Mouse (Mus musculus) stomach, postnatal 0 days (tissue): ENCODE data around the gene Vmn1r6. TPM values are rescaled to one million over a fixed set of nuclear protein-coding genes. Genes with fewer than 3 reads are reported as not detected.
"Not testable (repeated sequence)": the region's sequence is repeated elsewhere in the genome, so short reads cannot be mapped to it uniquely, and the experiment has no call there.

Source experiments
- ATAC-seq: fragments of 200-750 bp; cut with Nextera tagmentation; 2 replicates; pipeline ENCODE4 v1.8.0; 2017; ENCODE audit not compliant: low FRiP score, low TSS enrichment
- DNase-seq: peaks from one replicate; pipeline ENCODE4 v3.0.0-alpha.2; 2016; ENCODE audit warnings: low spot score
- H3K27ac ChIP-seq: fragments of 300-500 bp; sonication (generic); replicated peaks from 2 replicates; pipeline ENCODE4 v1.5.1; 2014; ENCODE audit warnings: mild to moderate bottlenecking, control low read depth
- H3K27me3 ChIP-seq: fragments of 300-500 bp; sonication (generic); 2 replicates; pipeline ENCODE4 v1.6.1; 2014; ENCODE audit warnings: low read length; ENCODE audit not compliant: control insufficient read depth, insufficient read depth
- H3K36me3 ChIP-seq: fragments of 300-500 bp; sonication (generic); 2 replicates; pipeline ENCODE4 v1.6.1; 2014; ENCODE audit warnings: low read length, mixed read lengths; ENCODE audit not compliant: control insufficient read depth, insufficient read depth
- H3K4me1 ChIP-seq: fragments of 300-500 bp; sonication (generic); replicated peaks from 2 replicates; pipeline ENCODE4 v1.6.1; 2014; ENCODE audit warnings: antibody characterized with exemption; ENCODE audit not compliant: control insufficient read depth, insufficient read depth
- H3K4me2 ChIP-seq: fragments of 300-500 bp; sonication (generic); replicated peaks from 2 replicates; pipeline ENCODE4 v1.6.1; 2014; ENCODE audit warnings: low read depth, mild to moderate bottlenecking, control low read depth, moderate library complexity
- H3K4me3 ChIP-seq: fragments of 300-500 bp; sonication (generic); 2 replicates; pipeline ENCODE4 v1.5.1; 2014; ENCODE audit warnings: low read depth, low read length, control low read depth
- H3K9ac ChIP-seq: fragments of 300-500 bp; sonication (generic); 2 replicates; pipeline ENCODE4 v1.6.1; 2014; ENCODE audit warnings: mild to moderate bottlenecking, low read length, control low read depth, mixed read lengths
- H3K9me3 ChIP-seq: fragments of 300-500 bp; sonication (generic); 2 replicates; pipeline ENCODE4 v1.6.1; 2016; ENCODE audit warnings: low read length; ENCODE audit not compliant: control insufficient read depth
- CTCF ChIP-seq: IDR thresholded peaks from 2 replicates; pipeline ENCODE4 v1.5.1; 2016; ENCODE audit warnings: antibody characterized with exemption, low read depth, mild to moderate bottlenecking, moderate library complexity
- EP300 ChIP-seq: optimal IDR thresholded peaks from 2 replicates; pipeline ENCODE3; 2016; ENCODE audit warnings: antibody characterized with exemption
- WGBS: fragments of 180-500 bp; shearing (Covaris S2); extraction: QIAGEN DNeasy Blood & Tissue Kit; methylation state at CpG from one replicate; pipeline ENCODE4 v1.1.7; 2014; 5-methylcytosine and 5-hydroxymethylcytosine counted together
- polyA plus RNA-seq: library from polyadenylated mRNA; unstranded; fragments of >200 nt; fragmentation: Nextera tagmentation; extraction: Ambion mirVana; gene quantifications from 2 replicates; pipeline ENCODE4 v1.2.1, GENCODE M21; 2015

Vmn1r6 gene
- polyA plus RNA-seq = not detected in 2 replicates

- Histone ChIP-seq H3K4me3 (no peak within 1 kb of the TSS), H3K4me1 (no peaks in the 10 kb centered on the region), H3K9ac (no peak within 1 kb of the TSS), H3K4me2 (no peak within 1 kb of the TSS), H3K27ac (no peak within 1 kb of the TSS), H3K9me3 (no peaks in the 10 kb centered on the region), H3K27me3 (no peaks in the 10 kb centered on the region), H3K36me3 (no peaks in the 10 kb centered on the region)
- TF ChIP-seq EP300 (no peak), CTCF (no peak)
- 77% methylated on average over 2 of the region's 2 CpGs for WGBS
- no peak for ATAC-seq
- DNase-seq = no peak
These were observed at the start of gene Vmn1r6 for GRCm38 (mm10) chr6:56996943-56997342. TSS of gene Vmn1r6 (plus strand) at chr6:56997243.

- no peak overlapping the region for H3K9ac ChIP-seq
- no peak overlapping the region for H3K27ac ChIP-seq
- H3K36me3 ChIP-seq = no peaks in the 10 kb centered on the region
- H3K4me1 ChIP-seq = no peaks in the 10 kb centered on the region
- TF ChIP-seq CTCF = no peak
- TF ChIP-seq EP300 = no peak
- no peak overlapping the region for H3K4me3 ChIP-seq
- no peaks in the 10 kb centered on the region for H3K27me3 ChIP-seq
- DNase-seq = no peak
- H3K9me3 ChIP-seq = no peaks in the 10 kb centered on the region
- 54% methylated on average over 5 of the region's 5 CpGs for WGBS
- ATAC-seq = no peak
- no peak overlapping the region for H3K4me2 ChIP-seq
These were observed 40.6 kb upstream of the Vmn1r6 start for GRCm38 (mm10) chr6:56956436-56956835.

- no peaks in the 10 kb centered on the region for H3K36me3 ChIP-seq
These were observed 27.1 kb upstream of the Vmn1r6 start, which contains the start of gene Vmn1r5 for GRCm38 (mm10) chr6:56969973-56970372. TSS of gene Vmn1r5 (plus strand) at chr6:56970273.

GRCm38 (mm10) chr6:57025224-57025623 lies 28.2 kb downstream of the Vmn1r6 start, which contains the start of gene Vmn1r7:
TSS of gene Vmn1r7 (minus strand) at chr6:57025324.
- DNase-seq, H3K4me2 ChIP-seq, ATAC-seq, H3K27me3 ChIP-seq, H3K9ac ChIP-seq, H3K36me3 ChIP-seq, H3K9me3 ChIP-seq, H3K27ac ChIP-seq, H3K4me1 ChIP-seq, H3K4me3 ChIP-seq: not testable (repeated sequence)
- 81% methylated on average over 2 of the region's 2 CpGs for WGBS

More at GRCm38 (mm10) chr6:56969973-56970372, 27.1 kb upstream of the Vmn1r6 start, which contains the start of gene Vmn1r5:
- Histone ChIP-seq H3K9me3 (no peaks in the 10 kb centered on the region), H3K4me3 (no peak within 1 kb of the TSS), H3K4me1 (no peaks in the 10 kb centered on the region), H3K27ac (no peak within 1 kb of the TSS), H3K27me3 (no peaks in the 10 kb centered on the region), H3K9ac (no peak within 1 kb of the TSS), H3K4me2 (no peak within 1 kb of the TSS)
- DNase-seq = no peak
- TF ChIP-seq EP300 (no peak), CTCF (no peak)
- ATAC-seq = no peak

- TF ChIP-seq EP300 (no peak), CTCF (no peak)
- H3K4me2 ChIP-seq = no peak within 1 kb of the TSS
- H3K4me3 ChIP-seq = no peak within 1 kb of the TSS
- H3K27ac ChIP-seq = no peak within 1 kb of the TSS
- no peaks in the 10 kb centered on the region for H3K4me1 ChIP-seq
- ATAC-seq (no peak), DNase-seq (no peak)
- no peak within 1 kb of the TSS for H3K9ac ChIP-seq
- H3K36me3 ChIP-seq = no peaks in the 10 kb centered on the region
- no peaks in the 10 kb centered on the region for H3K9me3 ChIP-seq
- H3K27me3 ChIP-seq = no peaks in the 10 kb centered on the region
These were observed 34.9 kb downstream of the Vmn1r6 start, which contains the start of gene Vmn1r8 for GRCm38 (mm10) chr6:57031984-57032383. TSS of gene Vmn1r8 (plus strand) at chr6:57032284.

- no peak overlapping the region for H3K27ac ChIP-seq
- 81% methylated on average over 2 of the region's 2 CpGs for whole genome bisulfite sequencing
- no peaks in the 10 kb centered on the region for H3K27me3 ChIP-seq
- ATAC-seq (no peak), DNase-seq (no peak)
- H3K9me3 ChIP-seq = no peaks in the 10 kb centered on the region
- H3K9ac ChIP-seq = no peak overlapping the region
- no peak overlapping the region for H3K4me3 ChIP-seq
- H3K4me2 ChIP-seq = no peak overlapping the region
- no peak for TF ChIP-seq EP300
- no peak for TF ChIP-seq CTCF
- no peaks in the 10 kb centered on the region for H3K36me3 ChIP-seq
- H3K4me1 ChIP-seq = no peaks in the 10 kb centered on the region
These were observed 37.6 kb downstream of the Vmn1r6 start for GRCm38 (mm10) chr6:57034674-57035073.

Other genes with a start within 250 kb of the Vmn1r6 start
- gene Kbtbd2, start 199.4 kb upstream of the Vmn1r6 start, polyA plus RNA-seq = 9.3 and 10.8 TPM in 2 replicates
- 80.5 and 85.8 TPM in 2 replicates for gene Fkbp9, start 165.2 kb upstream of the Vmn1r6 start, polyA plus RNA-seq
- 123 and 124 TPM in 2 replicates for gene Nt5c3, start 73.3 kb upstream of the Vmn1r6 start, polyA plus RNA-seq
- gene Vmn1r4, start 73.2 kb upstream of the Vmn1r6 start, polyA plus RNA-seq = 0.12 and 0.29 TPM in 2 replicates
- gene Vmn1r5, start 27.0 kb upstream of the Vmn1r6 start, polyA plus RNA-seq = not detected in 2 replicates
- gene Vmn1r7, start 28.1 kb downstream of the Vmn1r6 start, polyA plus RNA-seq = not detected in 2 replicates
- gene Vmn1r8, start 35.0 kb downstream of the Vmn1r6 start, polyA plus RNA-seq = not detected in 2 replicates
- not detected in 2 replicates for gene Vmn1r9, start 69.5 kb downstream of the Vmn1r6 start, polyA plus RNA-seq
- gene Vmn1r10, start 112.2 kb downstream of the Vmn1r6 start, polyA plus RNA-seq = not detected in 2 replicates
- not detected in 2 replicates for gene Vmn1r11, start 136.2 kb downstream of the Vmn1r6 start, polyA plus RNA-seq
- not detected in 2 replicates for gene Vmn1r12, start 159.7 kb downstream of the Vmn1r6 start, polyA plus RNA-seq
- 0.04 TPM in 1 of 2 replicates, not detected in the other for gene Vmn1r13, start 206.0 kb downstream of the Vmn1r6 start, polyA plus RNA-seq
- not detected in 2 replicates for gene Vmn1r14, start 234.4 kb downstream of the Vmn1r6 start, polyA plus RNA-seq